Mouse (Mus musculus): Measurements from ENCODE around the gene Tamm41.

The Tamm41 gene

DNA sequence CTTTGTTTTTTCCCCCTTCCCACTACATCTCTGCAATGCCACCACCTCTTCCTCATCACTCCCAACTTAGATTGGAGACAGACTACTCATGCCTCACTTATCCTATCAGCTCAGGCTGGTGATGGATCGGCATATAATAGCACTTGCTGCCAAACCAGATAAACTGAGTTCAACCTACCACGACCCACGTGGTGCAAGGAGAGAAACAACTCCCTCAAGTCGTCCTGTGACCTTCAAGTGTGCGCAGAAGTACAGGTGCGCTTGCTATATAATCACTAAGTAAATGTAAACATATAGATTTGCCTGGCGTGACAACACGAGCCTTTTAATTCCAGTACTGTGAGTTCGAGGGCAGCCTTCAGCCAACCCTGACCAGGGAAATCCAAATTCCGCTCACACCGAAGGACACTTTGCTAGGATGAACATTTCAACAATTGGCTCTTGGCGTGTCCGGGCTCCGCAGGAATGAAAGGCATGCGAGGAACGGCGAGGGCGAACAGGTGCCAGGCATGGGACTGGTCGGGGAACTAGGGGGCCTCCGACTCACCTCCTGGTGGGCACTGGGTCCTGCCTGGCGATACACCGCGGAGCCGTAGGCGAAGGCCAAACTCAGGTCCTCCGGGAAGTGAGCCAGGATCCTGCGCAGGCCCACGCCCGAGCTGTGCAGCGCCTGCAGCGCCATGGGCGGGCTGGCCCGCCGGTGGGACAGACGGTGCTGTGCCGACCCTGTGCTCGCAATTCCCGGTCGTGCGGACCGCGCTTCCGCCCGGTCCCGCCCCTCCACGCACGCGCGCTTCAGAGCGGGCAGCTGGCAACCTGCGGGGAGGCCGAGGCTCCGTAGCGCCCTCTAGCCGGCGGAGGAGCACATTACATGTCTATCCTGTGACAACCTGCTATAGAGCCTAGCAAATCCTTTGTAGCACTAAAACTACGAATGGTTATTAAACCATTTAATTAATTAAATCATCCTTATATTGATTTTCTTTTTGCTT lies at the start of gene Tamm41:
Tamm41 (minus strand) TSS at position 774 of the 992 bp plus-strand sequence.
- DNase-seq (ENCODE audit: low spot score) = peak; percentile 93

DNA sequence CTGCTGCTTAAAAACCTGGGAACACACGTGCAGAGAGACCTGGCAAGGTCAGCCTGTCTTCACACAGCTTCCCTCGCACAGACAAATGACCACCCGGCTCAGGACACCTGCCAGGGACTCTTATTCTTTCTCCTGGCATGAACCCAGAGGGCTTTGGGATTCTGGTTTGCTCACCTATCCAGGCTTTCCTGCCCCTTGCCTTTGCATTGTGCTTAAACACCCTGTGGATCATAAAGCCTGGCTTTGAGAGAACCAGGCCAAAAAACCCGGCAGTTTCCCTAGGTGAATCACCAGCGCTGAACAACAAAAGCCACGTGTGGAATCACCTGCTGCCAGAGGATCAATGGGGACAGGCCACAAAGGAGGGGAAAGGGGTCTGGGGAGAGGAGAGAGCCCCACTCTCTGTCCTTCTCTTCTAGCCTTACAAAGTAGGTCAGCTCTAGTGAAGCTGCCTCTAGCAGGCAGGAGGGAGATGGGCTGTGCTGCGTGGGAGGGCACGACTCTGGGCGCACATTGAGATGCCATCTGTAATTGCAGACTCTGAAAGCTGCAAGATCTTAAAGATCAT lies 47.7 kb upstream of the Tamm41 start:
- no peak for DNase-seq (ENCODE audit: low spot score)

DNA sequence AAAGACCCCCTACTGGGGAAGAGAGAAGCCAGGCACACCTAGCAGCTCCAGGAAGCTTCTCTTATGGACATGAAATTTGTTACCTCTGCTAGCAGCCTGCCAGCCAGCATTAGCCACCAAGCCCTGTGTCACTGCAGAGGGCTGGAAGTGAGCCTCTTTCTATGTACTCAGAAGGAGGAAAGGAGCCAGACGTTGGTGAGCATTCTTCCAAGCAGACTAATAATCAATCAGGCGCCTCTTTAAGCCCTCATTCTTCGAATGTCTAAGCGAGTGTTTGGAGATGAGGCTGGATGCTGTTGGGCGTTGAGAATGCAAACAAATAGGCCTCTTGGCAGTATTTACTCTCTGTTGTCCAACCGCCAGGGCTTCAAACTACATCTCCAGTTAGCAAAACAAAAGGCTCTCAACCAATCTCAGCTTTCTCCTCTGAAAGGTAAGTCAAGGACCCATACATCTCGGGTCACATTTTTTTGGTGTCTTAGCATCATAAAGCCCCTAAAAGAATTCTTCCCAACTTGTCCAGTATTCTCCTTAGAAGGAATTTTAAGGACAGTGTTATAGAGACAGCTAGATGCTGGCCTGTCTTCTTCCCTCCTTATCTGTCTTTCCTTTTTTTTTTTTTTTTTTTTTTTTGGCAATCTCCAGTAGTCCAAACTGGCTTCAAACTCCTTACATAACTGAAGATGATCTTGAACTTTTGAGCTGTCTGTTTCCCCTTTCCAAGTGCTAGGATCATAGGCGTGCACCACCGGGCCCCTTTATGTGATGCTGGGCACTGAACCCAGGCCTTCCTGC lies 39.3 kb upstream of the Tamm41 start:
- no peak for DNase-seq (ENCODE audit: low spot score)

DNA sequence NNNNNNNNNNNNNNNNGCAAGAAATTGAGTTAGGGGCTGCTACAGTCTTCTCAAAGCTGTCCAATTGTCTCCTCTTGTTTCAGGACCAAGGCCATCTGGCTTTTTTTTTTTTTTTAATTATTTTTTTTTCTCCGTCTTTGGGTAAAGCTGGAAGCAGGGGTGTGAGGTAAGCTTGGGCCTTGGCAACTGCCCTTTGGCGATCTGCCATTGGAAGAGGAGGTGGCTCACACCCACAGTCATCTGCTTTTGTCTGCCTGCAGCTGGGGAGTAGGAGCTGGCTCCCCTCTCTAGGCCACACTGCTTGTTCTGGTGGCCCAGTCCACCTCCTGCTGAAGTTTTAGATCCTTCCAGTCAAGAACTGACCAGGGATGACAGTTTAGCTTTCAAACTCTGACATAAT lies 34.3 kb upstream of the Tamm41 start:
- peak; percentile 46 for DNase-seq (ENCODE audit: low spot score)

DNA sequence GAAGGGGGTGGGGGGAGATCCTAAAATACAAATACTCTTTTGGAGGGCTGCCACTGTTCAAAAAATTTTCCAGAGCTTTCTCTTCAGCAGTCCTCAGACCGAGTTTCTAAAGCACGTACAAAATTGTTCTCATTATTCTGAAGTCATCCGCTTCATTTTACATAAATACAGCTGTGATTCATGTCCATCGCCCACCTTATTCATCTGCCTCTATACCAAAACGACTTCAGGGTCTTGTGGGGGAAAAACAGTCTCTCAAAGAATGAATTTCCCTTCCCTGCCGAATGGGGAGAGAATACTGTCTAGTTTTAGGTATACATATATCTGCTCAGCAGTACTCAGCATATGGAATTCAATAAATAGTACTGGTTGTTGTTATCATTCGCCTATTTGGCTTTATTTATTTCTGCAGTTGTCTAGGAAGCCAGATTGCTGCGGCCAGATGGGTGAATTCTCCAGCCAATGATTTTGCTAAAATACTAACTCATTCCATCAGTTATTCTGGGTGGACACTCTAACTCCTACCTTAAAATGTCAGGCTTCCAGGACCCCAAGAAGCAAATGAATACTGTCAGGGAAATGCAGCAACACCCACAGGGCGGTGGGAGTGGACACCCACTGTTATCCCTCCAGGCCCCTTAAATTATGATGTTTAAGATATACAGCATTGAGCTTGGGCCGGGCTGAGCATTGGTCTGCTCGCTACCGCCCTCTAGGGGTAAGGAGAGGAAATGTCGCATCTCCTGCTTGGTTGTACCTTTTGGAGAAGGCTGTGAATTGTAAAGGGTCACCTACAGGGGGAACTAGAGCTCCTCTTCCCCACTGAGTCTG lies 27.9 kb upstream of the Tamm41 start:
- peak; percentile 63 for DNase-seq (ENCODE audit: low spot score)

DNA sequence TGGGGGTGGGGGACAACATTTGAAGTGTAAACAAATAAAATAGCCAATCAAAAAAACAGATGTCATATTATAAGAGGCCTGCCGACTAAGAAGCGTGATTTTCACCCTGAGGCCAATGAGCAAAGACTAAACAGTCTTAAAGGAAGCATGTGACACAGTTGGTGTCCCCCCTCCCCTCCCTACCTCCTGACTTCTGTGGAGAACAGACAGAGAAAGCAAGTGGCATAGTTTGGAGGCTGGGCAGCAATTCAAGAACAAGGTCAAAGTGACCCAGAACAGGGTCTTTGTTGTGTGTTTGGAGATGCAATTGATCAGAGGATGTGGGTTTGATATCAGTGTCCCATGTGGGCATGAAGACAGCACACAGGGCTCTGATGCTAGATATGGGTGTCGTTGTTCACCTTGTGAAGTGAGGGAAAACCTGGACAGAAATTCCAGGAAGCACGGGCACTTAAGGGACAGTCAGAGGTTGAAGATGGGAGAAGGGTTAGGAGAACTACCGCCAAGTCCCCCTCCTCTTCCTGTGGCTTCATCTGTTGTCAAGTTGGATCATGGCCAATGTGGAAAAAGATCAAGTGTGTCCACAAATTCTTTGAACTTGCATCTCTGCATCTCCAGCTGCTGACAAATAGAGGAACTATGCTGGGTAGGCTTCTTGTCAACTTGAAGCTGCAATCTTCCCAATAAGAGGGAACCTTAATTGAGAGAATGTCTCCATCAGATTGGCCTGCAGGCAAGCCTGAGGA lies 25.1 kb upstream of the Tamm41 start:
- DNase-seq (ENCODE audit: low spot score) = no peak

DNA sequence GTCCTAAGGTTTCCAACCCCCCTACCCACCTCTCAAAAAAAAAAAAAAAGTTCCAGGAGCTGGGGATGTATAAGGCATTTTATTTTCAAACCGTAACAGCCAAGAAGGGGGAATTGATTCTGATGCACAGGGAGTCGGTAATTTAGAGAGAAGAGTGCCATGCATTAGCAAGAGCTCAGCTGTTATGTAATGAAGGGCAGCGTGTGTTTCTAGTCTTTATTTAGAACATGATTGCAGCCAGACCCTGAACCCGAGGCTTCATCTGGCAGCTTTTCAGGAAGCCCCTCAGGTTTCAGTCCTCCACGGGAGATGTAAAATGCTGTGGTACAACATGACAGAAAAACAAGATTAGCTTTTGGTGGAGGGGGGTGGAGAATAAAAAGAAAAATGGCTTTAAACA lies 21.6 kb upstream of the Tamm41 start:
- no peak for DNase-seq (ENCODE audit: low spot score)

DNA sequence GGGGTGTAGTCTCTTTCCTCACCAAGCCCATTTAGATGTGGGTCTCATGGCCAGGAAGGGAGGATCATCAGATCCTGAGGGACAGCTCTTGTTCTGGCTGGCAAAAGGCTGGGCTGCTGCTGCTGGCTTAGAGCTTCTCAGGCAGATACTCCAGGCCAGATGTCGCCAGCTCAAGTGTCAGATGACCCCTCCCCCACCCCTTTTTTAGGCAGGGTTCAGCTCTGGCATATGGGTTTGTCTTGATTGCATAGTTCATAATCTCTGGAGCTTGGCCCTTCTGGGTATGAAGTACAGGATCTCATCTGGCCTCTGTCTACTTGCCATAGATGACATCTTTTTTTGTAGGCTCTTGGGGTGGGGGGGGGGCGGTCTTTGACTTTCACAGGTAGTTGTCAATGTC lies 19.0 kb upstream of the Tamm41 start:
- DNase-seq (ENCODE audit: low spot score) = no peak

DNA sequence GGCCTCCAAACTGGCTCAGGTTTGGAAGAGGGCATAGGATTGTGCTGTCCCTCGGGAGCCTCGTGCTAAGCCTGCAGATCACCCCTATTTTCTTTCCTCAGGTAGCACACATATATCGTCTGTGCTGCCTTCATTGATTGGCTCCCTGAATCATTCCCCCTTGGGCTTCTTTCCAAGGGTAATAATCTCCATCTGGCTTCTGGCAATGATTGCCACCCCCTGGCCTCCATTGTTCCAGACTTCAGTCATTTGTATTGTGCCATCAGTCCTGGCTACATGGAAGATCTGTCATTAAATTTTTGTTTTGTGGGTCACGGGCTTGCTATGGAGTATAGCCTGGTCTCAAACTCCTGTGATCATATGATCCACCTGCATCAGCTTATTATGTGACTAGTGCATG lies 17.8 kb upstream of the Tamm41 start:
- DNase-seq (ENCODE audit: low spot score) = no peak

DNA sequence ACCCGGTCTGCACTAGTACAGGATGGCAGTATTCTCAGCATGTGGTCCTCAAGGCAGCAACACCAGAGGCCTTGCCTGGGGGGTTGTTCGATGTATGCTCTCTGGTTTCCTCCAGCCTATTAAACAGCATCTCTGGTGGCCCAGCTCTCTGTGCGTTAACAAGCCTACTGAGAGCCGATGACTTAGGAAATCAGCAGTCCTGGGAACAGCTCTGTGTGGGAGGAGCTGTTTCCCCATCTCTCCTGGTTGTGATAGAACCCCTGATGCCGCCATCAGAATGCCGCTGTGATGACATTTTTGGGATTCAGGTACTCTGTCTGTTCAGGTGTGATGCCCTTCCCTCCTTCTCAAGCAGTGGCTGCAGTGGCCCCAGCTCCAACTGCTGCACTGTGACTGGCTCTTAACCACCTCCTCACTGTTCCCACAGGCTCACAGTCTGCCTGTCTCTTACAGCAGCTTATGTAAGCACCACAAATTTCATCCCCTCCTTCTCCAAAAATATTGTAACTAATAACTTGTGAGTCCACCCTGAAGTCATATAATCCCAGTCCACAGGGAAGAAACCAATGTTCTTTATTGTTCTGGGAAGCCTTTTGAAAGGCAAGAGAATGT lies 14.0 kb upstream of the Tamm41 start:
- no peak for DNase-seq (ENCODE audit: low spot score)

DNA sequence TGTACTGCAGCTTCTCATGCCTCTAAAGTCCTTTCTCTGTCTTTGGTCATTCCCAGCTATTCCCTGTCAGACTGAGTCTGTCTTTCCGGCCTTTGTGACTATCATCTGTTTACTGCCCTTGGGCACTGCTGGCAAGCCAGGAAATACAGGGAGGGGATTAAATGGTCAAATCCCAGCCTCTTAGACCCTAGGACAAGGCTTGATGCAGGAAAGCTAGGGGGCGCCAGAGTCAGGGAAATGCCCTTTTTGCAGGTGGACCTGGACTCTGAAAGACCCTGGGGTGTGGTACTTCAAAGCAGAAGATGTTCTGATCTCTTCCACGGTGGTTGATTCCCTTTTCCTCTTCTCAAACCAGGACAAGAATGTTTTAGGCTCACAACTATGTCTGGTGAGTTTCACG lies 11.3 kb upstream of the Tamm41 start:
- DNase-seq (ENCODE audit: low spot score) = peak; percentile 52

DNA sequence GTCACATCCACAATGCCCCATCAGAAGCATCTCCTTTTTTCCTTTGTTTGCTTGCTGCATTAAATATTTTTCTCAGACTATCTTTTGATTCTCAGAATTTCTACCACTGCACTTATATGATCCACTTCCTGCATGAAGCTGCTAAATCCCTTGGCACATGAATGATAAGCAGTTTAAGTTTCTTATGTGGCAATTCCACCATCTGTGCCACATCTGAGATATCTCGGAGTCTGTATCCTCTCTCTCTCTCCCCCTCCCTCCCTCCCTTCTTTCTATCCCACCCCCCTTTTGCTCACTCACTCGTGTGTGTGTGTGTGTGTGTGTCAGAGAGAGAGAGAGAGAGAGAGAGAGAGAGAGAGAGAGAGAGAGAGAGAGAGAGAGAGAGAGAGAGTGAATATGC lies 10.1 kb upstream of the Tamm41 start:
- DNase-seq (ENCODE audit: low spot score) = no peak

DNA sequence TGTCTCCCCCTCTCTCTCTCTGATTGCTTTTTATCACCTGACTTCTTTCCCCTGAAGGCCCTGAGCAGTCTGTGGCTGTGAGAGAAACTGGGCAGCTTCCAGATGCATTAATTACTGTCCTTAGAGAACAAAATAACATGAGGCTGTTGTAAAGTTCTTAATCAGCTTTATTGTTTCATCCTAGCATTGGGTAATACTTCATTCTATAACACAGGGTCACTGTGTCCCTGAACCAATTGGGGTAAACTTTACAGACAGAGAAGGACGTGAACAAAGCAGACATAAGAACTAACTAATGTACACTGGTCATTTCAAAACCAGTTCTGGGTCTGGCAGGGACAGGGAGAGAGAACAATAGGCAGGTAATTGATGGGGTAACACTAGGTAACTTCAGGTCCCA lies 8.4 kb upstream of the Tamm41 start:
- no peak for DNase-seq (ENCODE audit: low spot score)

DNA sequence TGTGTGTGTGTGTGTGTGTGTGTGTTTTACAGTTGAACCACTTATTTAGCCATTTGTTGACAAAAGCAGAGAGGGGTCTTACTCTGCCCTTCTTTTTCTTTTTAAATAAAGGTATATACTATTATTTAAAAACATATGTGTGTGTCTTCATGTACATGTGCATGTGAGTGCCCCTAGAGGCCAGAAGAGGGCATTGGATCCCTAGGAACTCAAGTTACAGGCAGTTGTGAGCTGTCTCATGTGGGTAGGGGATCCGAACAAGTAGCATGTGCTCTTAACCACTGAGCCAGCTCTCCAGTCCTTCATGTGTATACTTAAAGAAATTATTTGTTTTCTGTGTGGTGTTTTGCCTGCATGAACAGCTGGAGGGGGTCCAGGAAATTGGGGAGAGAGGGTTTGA lies 7.0 kb upstream of the Tamm41 start:
- no peak for DNase-seq (ENCODE audit: low spot score)

DNA sequence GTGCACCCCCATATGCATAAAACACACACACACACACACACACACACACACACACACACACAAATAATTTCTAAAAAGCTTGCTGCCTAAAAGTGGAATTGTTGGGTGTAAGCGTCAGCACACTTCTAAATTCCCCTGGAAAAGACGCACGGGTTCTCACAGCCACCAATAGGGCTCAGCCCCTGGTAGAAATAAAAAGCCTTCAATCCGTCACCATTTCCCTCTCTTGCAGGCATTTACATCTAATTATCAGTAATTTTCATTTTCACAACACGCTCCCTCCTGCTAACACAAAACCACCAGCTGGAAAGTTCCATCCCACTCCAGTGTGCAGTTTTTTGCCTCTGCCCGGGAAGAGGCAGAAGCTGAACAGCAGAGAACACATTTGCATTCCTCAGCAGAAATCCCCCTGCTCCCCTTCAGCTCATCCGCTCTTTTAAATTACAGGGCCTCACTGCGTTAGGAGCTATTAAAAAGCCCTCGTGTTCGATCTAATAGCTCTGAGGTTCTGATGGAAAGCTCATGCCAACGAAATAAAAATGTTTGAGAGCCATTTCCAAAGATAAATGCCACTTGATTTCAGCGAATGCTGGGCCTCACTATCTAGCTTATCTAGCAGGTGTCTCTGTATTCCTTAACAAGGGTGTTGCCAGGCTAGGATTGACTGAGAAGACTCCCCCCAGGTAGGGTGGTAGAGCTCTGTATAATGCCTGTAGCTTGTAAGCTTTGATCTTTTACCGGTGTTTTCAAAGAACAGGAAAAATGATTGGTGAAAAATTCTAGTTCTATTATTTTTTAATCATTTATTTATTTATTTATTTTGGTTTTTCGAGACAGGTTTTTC lies 6.2 kb upstream of the Tamm41 start:
- no peak for DNase-seq (ENCODE audit: low spot score)

DNA sequence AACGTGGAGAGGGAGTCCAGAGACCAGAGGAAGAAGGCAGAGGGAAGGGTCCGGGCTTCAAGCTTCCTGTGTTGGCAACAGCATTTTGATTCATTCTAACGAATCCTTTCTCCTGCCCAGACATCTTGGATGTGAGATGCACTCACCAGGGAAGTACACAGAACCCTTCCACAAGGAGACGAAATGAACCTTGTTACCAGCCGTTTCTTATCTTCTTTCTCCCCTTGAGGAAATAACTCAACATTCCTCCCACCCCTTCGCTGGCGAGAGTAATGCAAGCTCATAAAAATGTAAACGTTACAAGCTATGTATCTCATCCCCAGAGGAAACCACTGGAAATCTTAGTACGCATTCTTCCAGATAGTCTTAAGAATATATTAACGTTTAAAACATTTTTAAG lies 4.9 kb upstream of the Tamm41 start:
- no peak for DNase-seq (ENCODE audit: low spot score)

DNA sequence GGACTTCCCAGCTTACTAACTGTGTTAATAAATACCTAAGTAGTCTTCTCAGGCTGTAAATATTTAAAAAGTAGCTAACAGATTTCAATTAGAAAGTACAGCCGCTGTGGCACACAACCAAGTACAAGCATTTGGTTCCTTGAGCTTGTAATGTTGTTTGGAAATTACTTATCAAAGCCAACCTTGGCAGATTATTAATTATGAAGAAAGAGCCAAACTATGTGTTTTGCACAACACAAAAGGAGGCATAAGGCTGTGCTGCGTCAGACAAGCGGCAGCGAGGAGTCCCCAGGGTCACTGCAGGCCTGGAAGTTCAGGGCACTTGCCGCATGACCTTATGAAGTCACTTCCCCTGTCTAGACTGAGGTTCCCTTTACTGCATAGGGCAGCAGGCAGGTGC lies 4.2 kb downstream of the Tamm41 start:
- no peak for DNase-seq (ENCODE audit: low spot score)

DNA sequence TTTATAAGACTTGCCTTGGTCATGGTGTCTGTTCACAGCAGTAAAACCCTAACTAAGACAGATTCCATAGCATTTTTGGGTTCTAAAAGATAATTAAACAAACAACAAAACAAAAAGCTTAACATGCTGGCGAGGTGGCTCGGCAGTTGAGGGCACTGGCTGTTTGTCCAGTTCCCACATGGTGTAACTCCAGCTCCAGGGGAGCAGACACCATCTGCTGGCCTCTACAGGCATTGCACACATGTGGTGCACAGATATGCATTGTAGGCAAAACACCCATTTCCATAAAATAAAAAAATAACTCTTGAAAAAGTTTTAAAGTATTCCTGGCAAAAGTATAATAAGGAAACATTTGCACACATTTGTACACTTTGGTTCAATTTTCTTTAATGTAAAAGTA lies 7.6 kb downstream of the Tamm41 start:
- no peak for DNase-seq (ENCODE audit: low spot score)

DNA sequence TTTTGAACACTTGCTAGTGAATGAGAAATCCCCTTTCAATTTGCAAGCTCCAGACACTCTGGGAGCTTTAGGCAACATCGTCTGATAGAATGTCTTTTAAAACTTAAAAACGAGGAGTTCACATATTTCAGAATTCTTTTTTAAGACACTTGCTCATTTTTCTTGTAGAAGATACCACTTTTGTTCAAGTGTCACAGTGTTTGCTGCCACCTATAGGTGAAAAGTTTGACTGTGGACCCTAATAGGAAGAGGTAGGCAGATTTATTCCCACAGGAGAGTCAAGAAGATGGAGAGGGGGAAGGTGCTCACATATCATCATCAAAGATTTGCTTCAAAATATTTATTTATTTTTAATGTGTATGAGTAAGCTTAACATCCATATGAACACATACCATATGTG lies 8.4 kb downstream of the Tamm41 start:
- no peak for DNase-seq (ENCODE audit: low spot score)

DNA sequence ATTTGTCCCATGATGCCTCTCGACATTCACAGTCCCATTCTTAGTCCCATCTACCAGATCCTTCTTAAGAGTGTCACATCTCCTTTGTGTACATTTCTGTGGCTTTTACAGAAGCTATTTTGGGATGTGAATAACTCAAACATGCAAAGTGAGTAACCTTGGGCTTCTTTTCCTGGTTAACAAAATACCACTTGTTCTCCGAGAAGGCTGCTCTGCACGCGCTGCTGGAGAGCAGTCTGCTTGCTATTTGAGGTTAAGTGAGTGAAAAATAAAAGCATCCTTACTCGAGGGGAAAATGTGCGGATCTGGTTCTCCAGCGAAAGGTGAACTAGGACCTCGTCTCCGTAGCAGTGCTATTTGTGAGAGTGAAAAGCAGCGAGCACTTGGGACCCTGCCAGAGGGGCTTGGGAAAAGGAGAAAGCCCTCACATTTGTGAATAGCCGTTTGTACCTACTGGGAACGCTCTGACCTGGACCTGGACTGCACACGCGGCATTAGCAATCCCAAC lies 10.1 kb downstream of the Tamm41 start:
- no peak for DNase-seq (ENCODE audit: low spot score)

All from testis, postnatal 10 days (tissue).